Mouse (Mus musculus) gastrocnemius, postnatal 10 days (tissue): ENCODE measurements around the gene Olfr44. TPM values are rescaled to one million over a fixed set of nuclear protein-coding genes. Genes with fewer than 3 reads are reported as not detected.
A peak's percentile ranks its signal among the peaks of the same experiment; 100 is the strongest.

Experiments
- DNase-seq: peaks from one replicate; pipeline ENCODE4 v3.0.0; 2021; ENCODE audit warnings: mixed read lengths
- long read RNA-seq, 2 experiments: library from polyadenylated mRNA; stranded (forward); transcript quantifications; one replicate each; pipeline ENCODE4 v2.0.0; 2021
- total RNA-seq, 2 experiments: library from RNA; stranded (reverse); gene quantifications; 2 replicates each; pipeline ENCODE4 v1.2.3; 2021

Olfr44 gene
- total RNA-seq = not detected
- long read RNA-seq, experiment 1 = 0 reads
- long read RNA-seq, experiment 2 = 0 reads

DNA sequence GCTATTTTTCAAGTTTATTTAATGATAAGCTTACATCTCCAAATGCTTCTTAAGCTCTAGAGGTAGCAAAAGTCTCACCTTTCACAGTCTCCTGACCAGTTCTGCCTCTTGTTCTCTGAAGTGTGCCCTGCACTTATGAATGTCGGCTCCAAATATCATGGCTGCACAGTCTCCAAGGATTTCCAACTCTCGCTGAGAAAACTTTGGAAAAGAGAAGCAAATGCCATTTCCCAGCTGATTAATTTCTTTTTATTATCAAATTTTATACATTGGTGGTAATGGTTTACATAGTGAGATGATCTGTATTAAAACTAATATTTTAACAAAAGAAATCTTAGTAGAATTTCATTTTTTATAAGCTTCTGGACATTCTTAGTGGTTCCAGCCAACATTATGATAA is at the start of gene Olfr44:
Gene Olfr44, minus strand, starts transcription at position 101 of the 400 bp plus-strand sequence.
- no peak for DNase-seq

DNA sequence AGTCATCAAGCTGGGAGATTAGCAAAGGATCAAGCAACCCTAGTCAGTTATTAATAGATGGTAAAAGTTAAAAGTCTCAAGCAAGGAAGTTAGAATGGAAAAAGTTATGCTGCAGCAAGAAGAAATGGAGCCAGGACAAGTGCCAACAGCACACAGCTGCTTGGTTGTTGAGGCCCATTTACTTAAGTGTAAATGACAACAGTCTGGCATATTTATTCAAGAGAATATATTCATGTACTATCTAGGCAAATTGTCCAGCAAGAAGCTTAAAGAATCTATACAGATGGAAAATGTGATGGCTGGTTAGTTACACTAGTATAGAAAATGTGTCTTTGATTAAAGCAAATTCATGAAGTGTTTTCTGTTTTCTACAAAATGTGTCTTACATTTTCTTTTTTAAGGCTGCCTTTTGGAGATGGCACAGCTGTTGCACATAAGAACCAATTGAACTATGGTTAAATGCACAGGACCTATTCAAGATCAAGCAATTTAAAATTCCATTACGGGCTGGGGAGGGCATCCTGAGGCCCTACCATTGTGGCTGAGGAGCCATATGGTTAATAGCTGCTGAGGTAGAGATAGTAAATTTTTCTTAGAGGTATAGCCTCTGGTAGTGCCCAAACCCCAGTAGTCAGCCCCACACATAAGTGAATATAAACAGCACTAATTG is 30.0 kb upstream of the Olfr44 start:
- peak; percentile 18 for DNase-seq

DNA sequence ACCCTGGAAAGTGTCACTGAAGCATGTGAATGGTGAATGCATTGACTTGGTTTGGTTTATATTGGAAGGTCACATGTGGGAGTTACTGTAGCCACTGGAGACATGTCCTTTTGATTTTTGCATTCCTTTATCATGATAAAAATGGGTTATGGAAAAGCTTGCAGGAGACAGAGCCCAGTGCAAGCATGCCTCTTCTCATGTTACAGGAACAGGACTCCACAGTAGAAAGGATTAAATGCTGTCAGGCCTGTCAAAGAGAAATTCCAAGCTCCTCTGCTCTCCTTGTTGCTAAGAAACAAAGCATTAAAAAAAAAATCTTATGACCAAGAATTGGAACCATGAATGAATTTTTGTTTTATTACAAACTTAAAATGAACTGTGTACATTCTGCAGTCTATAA is 24.8 kb upstream of the Olfr44 start:
- no peak for DNase-seq

DNA sequence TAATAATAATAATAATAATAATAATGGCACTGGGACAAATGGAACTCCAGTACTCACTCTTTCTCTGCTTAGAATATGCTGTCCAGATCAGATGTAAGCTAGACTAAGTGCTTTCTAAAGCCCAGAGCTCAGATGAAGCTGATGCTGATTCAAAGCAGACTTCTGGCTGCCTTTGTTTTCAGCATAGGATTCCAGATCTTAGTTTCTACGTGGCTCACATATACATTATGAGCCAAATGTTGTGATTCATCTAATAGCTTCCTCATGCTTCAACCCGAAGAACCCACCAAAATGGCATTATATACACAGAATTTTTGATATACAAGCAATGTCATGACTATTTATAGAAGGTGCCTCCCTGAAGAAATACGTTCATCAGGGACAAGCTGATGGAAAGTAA is 21.7 kb upstream of the Olfr44 start, which contains the start of gene Olfr957:
Gene Olfr957, minus strand, starts transcription at position 279 of the 400 bp plus-strand sequence.
- no peak for DNase-seq

DNA sequence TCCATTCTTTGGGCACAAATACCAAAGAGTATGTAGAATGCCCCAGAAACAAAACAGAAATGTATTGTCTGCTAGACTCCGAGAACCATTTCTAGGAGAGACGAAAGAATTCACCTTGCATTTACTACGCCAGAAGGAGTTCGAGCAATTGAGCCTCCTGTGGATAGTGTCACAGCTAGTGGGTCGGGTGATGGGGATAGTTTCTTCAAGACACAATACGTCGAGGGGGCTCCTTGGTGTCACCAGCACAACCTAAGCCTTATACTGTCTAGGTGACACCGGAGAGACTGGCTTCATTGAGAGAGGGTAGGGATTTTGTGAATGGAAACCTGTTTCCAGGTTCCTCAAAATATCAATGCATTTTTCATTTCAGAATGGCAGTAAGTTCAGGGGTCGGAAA is 15.6 kb upstream of the Olfr44 start:
- no peak for DNase-seq

DNA sequence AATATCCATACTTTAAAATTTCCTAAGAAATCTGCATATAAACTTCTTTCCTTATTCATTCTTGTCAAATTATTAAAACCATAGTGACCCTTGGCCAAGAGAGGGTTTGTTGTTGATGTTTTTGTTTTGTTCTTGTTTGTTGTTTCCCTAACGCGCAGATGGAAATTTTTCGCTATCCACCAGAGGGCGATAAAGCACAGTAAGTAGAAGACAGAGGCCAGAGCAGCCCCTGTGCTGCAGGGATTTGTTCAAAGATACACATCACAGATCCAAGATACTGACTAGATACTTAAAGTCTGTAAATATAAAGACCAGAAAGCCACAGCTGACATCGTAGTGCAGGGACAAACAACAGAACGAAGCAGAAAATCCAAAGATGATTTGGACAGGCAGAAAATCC is 15.2 kb upstream of the Olfr44 start:
- DNase-seq = peak; percentile 63

DNA sequence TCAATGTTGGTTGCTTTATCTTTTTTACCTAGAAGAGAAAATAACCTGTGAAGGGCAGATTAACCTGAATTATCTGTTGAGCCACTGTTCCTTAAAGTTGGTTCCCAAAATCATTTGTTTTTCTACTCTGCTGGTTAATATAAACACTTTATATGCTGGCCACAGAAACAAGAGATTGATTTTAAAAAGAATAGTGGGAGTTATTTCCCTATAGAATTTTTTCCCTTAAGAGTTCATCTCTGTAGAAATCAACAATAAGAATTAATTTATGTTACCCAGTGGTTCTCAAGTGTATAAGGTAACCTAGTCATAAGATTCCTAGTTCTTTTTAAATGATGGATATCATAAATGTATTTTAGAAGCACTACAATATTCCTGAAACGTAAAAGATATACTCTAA is 22.0 kb downstream of the Olfr44 start, which contains the start of gene Olfr955:
Gene Olfr955, minus strand, starts transcription at position 101 of the 400 bp plus-strand sequence.
- DNase-seq = no peak

DNA sequence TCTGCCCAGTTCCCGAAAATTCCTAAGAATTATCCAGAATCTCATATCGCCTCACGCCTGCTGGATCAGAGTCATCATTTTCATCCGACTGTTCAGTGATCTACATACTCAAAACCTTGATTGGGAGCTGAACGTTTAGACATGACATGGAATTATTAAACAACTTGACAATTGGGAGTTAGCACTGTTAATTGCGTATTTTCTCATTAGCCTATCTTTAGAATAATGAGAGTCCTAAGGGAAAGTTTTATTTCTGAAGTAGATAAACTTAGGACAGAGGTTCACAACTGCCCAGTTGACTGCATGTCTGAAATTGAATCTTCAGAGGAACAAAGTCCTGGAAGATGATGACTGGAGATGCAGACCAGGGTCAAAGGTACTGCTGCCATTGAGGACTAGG is 37.4 kb downstream of the Olfr44 start, which contains the start of gene Olfr954:
Gene Olfr954, plus strand, starts transcription at position 301 of the 400 bp plus-strand sequence.
- DNase-seq = no peak

Other genes with a start within 250 kb of the Olfr44 start
- gene Olfr1537, start 244.0 kb downstream of the Olfr44 start, total RNA-seq = not detected
- not detected for gene Olfr945, start 217.2 kb downstream of the Olfr44 start, total RNA-seq
- not detected for gene Olfr948, start 167.9 kb downstream of the Olfr44 start, total RNA-seq
- gene Olfr951, start 106.6 kb downstream of the Olfr44 start, total RNA-seq = not detected
- not detected for gene Olfr952, start 66.8 kb downstream of the Olfr44 start, total RNA-seq
- gene Olfr954, start 37.3 kb downstream of the Olfr44 start, total RNA-seq = not detected
- gene Olfr955, start 22.1 kb downstream of the Olfr44 start, total RNA-seq = not detected
- gene Olfr957, start 21.8 kb upstream of the Olfr44 start, total RNA-seq = not detected
- gene Olfr958, start 60.1 kb upstream of the Olfr44 start, total RNA-seq = not detected
- not detected for gene Olfr959, start 81.6 kb upstream of the Olfr44 start, total RNA-seq
- gene AW551984, start 110.4 kb upstream of the Olfr44 start, total RNA-seq = 100 to 1,000 TPM; 113 to 117 TPM
- gene Olfr148, start 116.7 kb upstream of the Olfr44 start, total RNA-seq = not detected
- gene Olfr960, start 127.4 kb upstream of the Olfr44 start, total RNA-seq = not detected
- gene Olfr961, start 151.1 kb upstream of the Olfr44 start, total RNA-seq = not detected
- gene Olfr963, start 173.2 kb upstream of the Olfr44 start, total RNA-seq = not detected
- gene Olfr149, start 213.1 kb upstream of the Olfr44 start, total RNA-seq = not detected
- not detected for gene Olfr965, start 217.4 kb upstream of the Olfr44 start, total RNA-seq
- not detected for gene Olfr150, start 237.0 kb upstream of the Olfr44 start, total RNA-seq